Mouse (Mus musculus): Measurements from ENCODE around the gene Inka1.

The Inka1 gene

GRCm38 (mm10) chr9:107955613-107956289 is 29.9 kb downstream of the Inka1 start:
- DNase-seq (ENCODE audit: low spot score) = no peak

- DNase-seq (ENCODE audit: low spot score) = peak; percentile 67
Measured at GRCm38 (mm10) chr9:107950460-107951355, 35.0 kb downstream of the Inka1 start.

- DNase-seq (ENCODE audit: low spot score) = no peak
Measured at GRCm38 (mm10) chr9:107949922-107950235, 35.8 kb downstream of the Inka1 start, which contains the start of gene Traip. Gene Traip, plus strand, starts transcription at chr9:107950136.

GRCm38 (mm10) chr9:107949184-107949921 is 36.3 kb downstream of the Inka1 start:
- DNase-seq (ENCODE audit: low spot score) = no peak

GRCm38 (mm10) chr9:107947241-107948194 is 38.2 kb downstream of the Inka1 start:
- no peak for DNase-seq (ENCODE audit: low spot score)

DNA sequence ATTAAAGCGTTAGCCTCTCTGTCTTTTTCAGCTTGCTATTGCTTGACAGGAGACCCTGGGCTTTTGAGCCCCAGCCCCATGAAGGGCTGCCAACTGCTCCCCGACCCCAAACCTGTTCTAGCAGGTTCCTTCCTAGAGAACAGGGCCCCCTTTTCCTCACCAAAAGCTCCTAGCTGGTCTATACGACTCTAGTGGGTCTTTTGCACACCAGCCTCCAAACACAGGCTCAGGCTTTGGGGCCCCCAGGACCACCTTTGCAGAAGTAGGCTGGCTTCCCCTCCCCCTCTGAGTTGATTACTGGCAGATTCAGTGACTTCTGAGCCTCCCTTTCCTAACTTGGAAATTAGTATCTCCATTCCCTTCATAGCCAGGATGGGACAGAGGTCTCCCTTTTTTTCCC is 48.8 kb downstream of the Inka1 start:
- DNase-seq (ENCODE audit: low spot score) = no peak

DNA sequence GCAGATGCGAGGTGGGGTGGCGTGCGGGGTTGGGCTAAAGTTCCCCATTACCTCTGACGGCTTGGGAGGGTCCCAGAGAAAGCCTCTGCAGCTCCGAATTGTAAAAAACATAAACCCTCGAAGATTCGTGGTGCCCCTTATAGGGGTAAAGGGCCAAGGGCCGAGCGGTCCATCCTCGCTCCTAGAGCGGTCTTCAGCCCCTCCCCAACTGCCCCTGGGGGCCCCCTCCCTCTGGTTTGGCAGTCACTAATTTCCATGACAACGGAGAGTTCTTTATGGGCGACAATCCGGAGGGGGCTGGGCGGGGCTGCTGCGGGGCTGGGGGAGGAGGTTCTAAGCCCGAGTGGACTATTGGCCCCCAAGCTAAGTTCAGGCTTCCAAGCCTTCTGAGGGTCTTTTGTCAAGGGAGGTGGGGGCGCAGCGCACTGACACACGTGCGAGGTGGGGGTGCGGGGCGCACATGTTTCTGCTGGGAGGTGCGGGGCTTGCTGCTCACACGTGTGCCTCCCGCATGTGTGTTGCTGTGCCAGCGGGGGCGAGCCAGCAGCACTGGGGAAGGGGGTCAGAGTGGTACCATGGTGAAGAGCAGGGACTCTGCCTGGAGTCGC is 49.4 kb downstream of the Inka1 start:
- DNase-seq (ENCODE audit: low spot score) = no peak

DNA sequence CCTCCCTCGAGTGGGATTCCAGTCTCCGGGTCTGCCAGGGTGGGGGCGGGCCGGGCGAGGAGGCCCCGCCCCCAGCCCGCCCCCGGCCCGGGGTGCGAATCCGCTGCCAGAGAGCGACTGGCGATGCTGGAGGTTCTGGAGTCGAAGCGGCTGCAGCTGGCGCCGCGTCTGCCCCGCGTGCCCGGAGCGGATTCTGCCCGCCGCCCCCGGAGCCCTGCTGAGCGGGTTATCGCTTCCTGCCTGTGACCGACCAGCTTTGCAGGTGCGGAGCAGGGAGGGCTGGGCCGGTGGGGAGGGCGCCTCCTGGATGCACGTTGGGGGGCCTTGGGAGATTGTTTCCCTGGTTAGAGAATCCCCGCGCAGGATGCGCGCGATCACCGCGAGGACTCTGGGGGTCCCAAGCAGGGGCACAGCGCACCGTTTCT is 49.9 kb downstream of the Inka1 start:
- DNase-seq (ENCODE audit: low spot score) = no peak

GRCm38 (mm10) chr9:107935374-107935773 is 50.3 kb downstream of the Inka1 start, which contains the start of gene Camkv:
Gene Camkv, plus strand, starts transcription at chr9:107935674.
- no peak for DNase-seq (ENCODE audit: low spot score)

Measured in ovary, postnatal 10 days (tissue).